Mouse (Mus musculus) MEL (cell line): ENCODE results near the gene 9430015G10Rik. TPM values are rescaled to one million over a fixed set of nuclear protein-coding genes. Genes with fewer than 3 reads are reported as not detected.

Experiments used
- DNase-seq: peaks from one replicate; pipeline ENCODE4 v3.0.0; 2011; ENCODE audit warnings: low read depth, low spot score
- H3K27ac ChIP-seq: 2 replicates; pipeline ENCODE4 v1.5.1; 2012; ENCODE audit warnings: low read depth, mild to moderate bottlenecking, control low read depth, low read length, moderate library complexity; ENCODE audit not compliant: control insufficient read depth
- H3K27me3 ChIP-seq, 2 experiments: fragments of 150-350 bp in 1 of 2; sonication (generic) in 1 of 2; 2 replicates each; pipeline ENCODE4 v1.6.1; 2012; ENCODE audit warnings: low read length in 2 of 2, mild to moderate bottlenecking in 2 of 2, improper control_type of control experiment in 1 of 2, moderate library complexity in 1 of 2; ENCODE audit not compliant: insufficient read depth in 2 of 2, control insufficient read depth in 1 of 2
- H3K36me3 ChIP-seq, 2 experiments: 2 replicates each; pipeline ENCODE4 v1.6.1; 2012 to 2014; ENCODE audit warnings: low read length in 2 of 2, improper control_type of control experiment in 1 of 2, inconsistent platforms in 1 of 2, mild to moderate bottlenecking in 1 of 2; ENCODE audit not compliant: insufficient read depth in 2 of 2, control insufficient read depth in 1 of 2
- H3K4me1 ChIP-seq, 2 experiments: fragments of 150-350 bp in 1 of 2; sonication (generic) in 1 of 2; 2 replicates each; pipeline ENCODE4 v1.6.1; 2012; ENCODE audit warnings: low read length in 2 of 2, improper control_type of control experiment in 1 of 2, mild to moderate bottlenecking in 1 of 2; ENCODE audit not compliant: insufficient read depth in 2 of 2, control insufficient read depth in 1 of 2
- H3K4me3 ChIP-seq, 2 experiments: fragments of 150-350 bp in 1 of 2; sonication (generic) in 1 of 2; 2 replicates each; pipeline ENCODE4 v1.5.1; 2012; ENCODE audit warnings: low read depth in 2 of 2, low read length in 2 of 2, mild to moderate bottlenecking in 2 of 2, moderate library complexity in 2 of 2, control low read depth in 1 of 2, improper control_type of control experiment in 1 of 2; ENCODE audit not compliant: control insufficient read depth in 1 of 2, insufficient read depth in 1 of 2
- H3K79me2 ChIP-seq: 2 replicates; pipeline ENCODE4 v1.6.1; 2012; ENCODE audit warnings: mild to moderate bottlenecking, low read length, moderate library complexity; ENCODE audit not compliant: control insufficient read depth, poor library complexity, insufficient read depth
- H3K9ac ChIP-seq: 2 replicates; pipeline ENCODE4 v1.6.1; 2012; ENCODE audit warnings: low read depth, mild to moderate bottlenecking, control low read depth, low read length, moderate library complexity; ENCODE audit not compliant: control insufficient read depth, poor library complexity, severe bottlenecking
- H3K9me3 ChIP-seq: fragments of 150-350 bp; sonication (generic); replicated peaks from 2 replicates; pipeline ENCODE4 v1.6.1; 2012; ENCODE audit warnings: mild to moderate bottlenecking, low read length, improper control_type of control experiment, moderate library complexity; ENCODE audit not compliant: insufficient read depth
- BHLHE40 ChIP-seq: IDR thresholded peaks from 2 replicates; pipeline ENCODE4 v1.6.1; 2012; ENCODE audit warnings: low read depth, mild to moderate bottlenecking, inconsistent platforms, low read length, improper control_type of control experiment, borderline replicate concordance
- CHD1 ChIP-seq: IDR thresholded peaks from 2 replicates; pipeline ENCODE4 v1.6.1; 2012; ENCODE audit warnings: low read depth, mild to moderate bottlenecking, inconsistent platforms, low read length, improper control_type of control experiment
- CHD2 ChIP-seq: IDR thresholded peaks from 2 replicates; pipeline ENCODE4 v1.6.1; 2011; ENCODE audit warnings: low read length, improper control_type of control experiment
- CTCF ChIP-seq, 3 experiments: IDR thresholded peaks in 2 of 3; conservative IDR thresholded peaks in 1 of 3; 2 replicates each; pipeline ENCODE4 v1.5.1; 2011 to 2012; ENCODE audit warnings: low read length in 3 of 3, low read depth in 2 of 3, mild to moderate bottlenecking in 2 of 3, improper control_type of control experiment in 1 of 3, inconsistent platforms in 1 of 3, mixed read lengths in 1 of 3, moderate library complexity in 1 of 3; ENCODE audit not compliant: control insufficient read depth in 1 of 3, insufficient read depth in 1 of 3, poor library complexity in 1 of 3, severe bottlenecking in 1 of 3
- E2F4 ChIP-seq: IDR thresholded peaks from 2 replicates; pipeline ENCODE4 v1.6.1; 2011; ENCODE audit warnings: low read depth, low read length, improper control_type of control experiment, borderline replicate concordance
- ELF1 ChIP-seq: IDR thresholded peaks from 2 replicates; pipeline ENCODE4 v1.6.1; 2014; ENCODE audit warnings: low read depth, mild to moderate bottlenecking, inconsistent platforms, low read length, improper control_type of control experiment, moderate library complexity
- EP300 ChIP-seq, 2 experiments: IDR thresholded peaks; 2 replicates each; pipeline ENCODE4 v1.6.1; 2011; ENCODE audit warnings: improper control_type of control experiment in 2 of 2, low read length in 2 of 2, low read depth in 1 of 2, mild to moderate bottlenecking in 1 of 2
- GATA1 ChIP-seq: IDR thresholded peaks from 2 replicates; pipeline ENCODE4 v1.6.1; 2011; ENCODE audit warnings: low read depth, low read length, improper control_type of control experiment
- HCFC1 ChIP-seq: IDR thresholded peaks from 2 replicates; pipeline ENCODE4 v1.6.1; 2012; ENCODE audit warnings: low read depth, mild to moderate bottlenecking, inconsistent platforms, low read length, improper control_type of control experiment, moderate library complexity
- KAT2A ChIP-seq: conservative IDR thresholded peaks from 2 replicates; pipeline ENCODE4 v1.6.1; 2012; ENCODE audit warnings: low read depth, low read length, improper control_type of control experiment, inconsistent platforms
- MAFK ChIP-seq: IDR thresholded peaks from 2 replicates; pipeline ENCODE4 v1.6.1; 2011; ENCODE audit warnings: low read depth, mild to moderate bottlenecking, low read length, improper control_type of control experiment, borderline replicate concordance
- MAX ChIP-seq: IDR thresholded peaks from 2 replicates; pipeline ENCODE4 v1.6.1; 2011; ENCODE audit warnings: low read length, improper control_type of control experiment
- MAZ ChIP-seq: IDR thresholded peaks from 2 replicates; pipeline ENCODE4 v1.6.1; 2012; ENCODE audit warnings: low read depth, mild to moderate bottlenecking, inconsistent platforms, low read length, improper control_type of control experiment
- MXI1 ChIP-seq: IDR thresholded peaks from 2 replicates; pipeline ENCODE4 v1.6.1; 2011; ENCODE audit warnings: mild to moderate bottlenecking, low read depth, low read length, improper control_type of control experiment
- MYB ChIP-seq: IDR thresholded peaks from 2 replicates; pipeline ENCODE4 v1.6.1; 2011; ENCODE audit warnings: mild to moderate bottlenecking, low read depth, low read length, improper control_type of control experiment
- NELFE ChIP-seq: IDR thresholded peaks from 2 replicates; pipeline ENCODE4 v1.6.1; 2011; ENCODE audit warnings: low read depth, low read length, improper control_type of control experiment
- NRF1 ChIP-seq: IDR thresholded peaks from 2 replicates; pipeline ENCODE4 v1.6.1; 2014; ENCODE audit warnings: low read depth, mild to moderate bottlenecking, inconsistent platforms, low read length, improper control_type of control experiment, moderate library complexity; ENCODE audit not compliant: poor library complexity, insufficient read depth, severe bottlenecking
- POLR2A ChIP-seq, 2 experiments: IDR thresholded peaks; 2 replicates each; pipeline ENCODE4 v1.6.1; 2011 to 2012; ENCODE audit warnings: low read length in 2 of 2, mild to moderate bottlenecking in 2 of 2, control low read depth in 1 of 2, improper control_type of control experiment in 1 of 2, low read depth in 1 of 2, moderate library complexity in 1 of 2; ENCODE audit not compliant: control insufficient read depth in 1 of 2, insufficient read depth in 1 of 2, poor library complexity in 1 of 2
- POLR2AphosphoS5 ChIP-seq: IDR thresholded peaks from 2 replicates; pipeline ENCODE4 v1.6.1; 2012; ENCODE audit warnings: low read depth, borderline replicate concordance, mild to moderate bottlenecking, inconsistent platforms, low read length, moderate library complexity, mixed read lengths
- RAD21 ChIP-seq: IDR thresholded peaks from 2 replicates; pipeline ENCODE4 v1.6.1; 2011; ENCODE audit warnings: mild to moderate bottlenecking, low read depth, low read length, improper control_type of control experiment
- RCOR1 ChIP-seq: IDR thresholded peaks from 2 replicates; pipeline ENCODE4 v1.6.1; 2012; ENCODE audit warnings: low read depth, mild to moderate bottlenecking, inconsistent platforms, low read length, improper control_type of control experiment
- SIN3A ChIP-seq: IDR thresholded peaks from 2 replicates; pipeline ENCODE4 v1.6.1; 2012; ENCODE audit warnings: low read length, improper control_type of control experiment, inconsistent platforms
- SMC3 ChIP-seq: IDR thresholded peaks from 2 replicates; pipeline ENCODE4 v1.6.1; 2011; ENCODE audit warnings: low read depth, low read length, improper control_type of control experiment
- TBP ChIP-seq: IDR thresholded peaks from 2 replicates; pipeline ENCODE4 v1.8.0; 2011; ENCODE audit warnings: low read depth, low read length, improper control_type of control experiment
- TCF12 ChIP-seq: IDR thresholded peaks from 2 replicates; pipeline ENCODE4 v1.6.1; 2014; ENCODE audit warnings: low read depth, mild to moderate bottlenecking, inconsistent platforms, low read length, improper control_type of control experiment, moderate library complexity
- UBTF ChIP-seq: IDR thresholded peaks from 2 replicates; pipeline ENCODE4 v1.6.1; 2012; ENCODE audit warnings: low read depth, mild to moderate bottlenecking, inconsistent platforms, low read length, improper control_type of control experiment, moderate library complexity, borderline replicate concordance; ENCODE audit not compliant: insufficient read depth
- ZKSCAN1 ChIP-seq: IDR thresholded peaks from 2 replicates; pipeline ENCODE4 v1.6.1; 2012; ENCODE audit warnings: low read depth, mild to moderate bottlenecking, inconsistent platforms, low read length, improper control_type of control experiment, moderate library complexity
- ZNF384 ChIP-seq: IDR thresholded peaks from 2 replicates; pipeline ENCODE4 v1.6.1; 2012; ENCODE audit warnings: low read depth, mild to moderate bottlenecking, inconsistent platforms, low read length, improper control_type of control experiment
- polyA plus RNA-seq, 2 experiments: library from polyadenylated mRNA; stranded (reverse) in 1 of 2; unstranded in 1 of 2; fragments of >175 nt in 1 of 2; fragments of >200 nt in 1 of 2; gene quantifications; 2 replicates each; pipeline versions ENCODE4 v1.2.1 to v1.2.4; 2012; ENCODE audit warnings: low replicate concordance in 2 of 2, low read depth in 1 of 2; ENCODE audit not compliant: insufficient read length in 2 of 2, insufficient read depth in 1 of 2, missing spikeins in 1 of 2
- total RNA-seq: library from RNA; depleted of rRNA; stranded (reverse); fragments of 300-350 nt; gene quantifications from 2 replicates; pipeline ENCODE4 v1.2.3, GENCODE M21; 2012

Gene 9430015G10Rik
- total and polyA plus RNA-seq, 3 experiments = 28.7 to 52.9 TPM; not detected in 1

- Histone ChIP-seq H3K27me3 (no peaks in the 10 kb centered on the region), H3K79me2 (peaks cover 2% of the 10 kb centered on the region; the same call in 1 of the 2 replicates), H3K9me3 (no peaks in the 10 kb centered on the region), H3K27ac (peak overlapping the region; percentile 5), H3K4me1 (peaks cover 6 to 18% of the 10 kb centered on the region in 2 experiments), H3K36me3 (peaks cover 0 to 4% of the 10 kb centered on the region in 2 experiments; a peak in 2 of 4 replicates), H3K9ac (peak overlapping the region; percentile 84), H3K4me3 (peak overlapping the region; percentile 67 to 82)
- DNase-seq = peak; percentile 74
- no peak; the same call in none of the 2 replicates for TF ChIP-seq MXI1
- TF ChIP-seq EP300 (IDR thresholded peaks at IDR 0.05; ENCODE audit: low read depth in 1 of 2, low read length in 2 of 2) = 0 out of 4 replicates have a peak, but pooled peaks of 1 of the 2 experiments have one; percentile 12
- no peak for TF ChIP-seq E2F4
- 0 out of 2 replicates have a peak, but pooled peaks have one; percentile 51 for TF ChIP-seq SIN3A
- TF ChIP-seq TBP = no peak
- TF ChIP-seq TCF12 = no peak
- peak; percentile 11; the same call in 1 of the 2 replicates for TF ChIP-seq UBTF
- peak; percentile 34 for TF ChIP-seq RAD21
- TF ChIP-seq MAZ = no peak
- no peak for TF ChIP-seq MAX
- no peak for TF ChIP-seq CHD1
- TF ChIP-seq NELFE = peak; percentile 45; the same call in 1 of the 2 replicates
- TF ChIP-seq NRF1 = no peak
- TF ChIP-seq POLR2AphosphoS5 = no peak
- TF ChIP-seq ELF1 = peak; percentile 81
- 0 out of 4 replicates have a peak, but pooled peaks of 1 of the 2 experiments have one; percentile 12 for TF ChIP-seq POLR2A (IDR thresholded peaks at IDR 0.05; ENCODE audit: control insufficient read depth in 1 of 2, insufficient read depth in 1 of 2, low read depth in 1 of 2, low read length in 2 of 2, poor library complexity in 1 of 2)
- peak; percentile 44 for TF ChIP-seq SMC3
- peak in 1 of 3 experiments; percentile 34; a peak in 2 of 6 replicates for TF ChIP-seq CTCF (IDR thresholded peaks at IDR 0.05 in 2 of 3, conservative IDR thresholded peaks at IDR 0.05 in 1 of 3; ENCODE audit: control insufficient read depth in 1 of 3, insufficient read depth in 1 of 3, low read depth in 2 of 3, low read length in 3 of 3, poor library complexity in 1 of 3, severe bottlenecking in 1 of 3)
These were observed 32.8 kb upstream of the 9430015G10Rik start for GRCm38 (mm10) chr4:156076911-156077382.

GRCm38 (mm10) chr4:156077499-156078301, 32.1 kb upstream of the 9430015G10Rik start:
- Histone ChIP-seq H3K27me3 (no peaks in the 10 kb centered on the region), H3K4me3 (peak overlapping the region; percentile 67 to 82), H3K9me3 (no peaks in the 10 kb centered on the region), H3K36me3 (peaks cover 0 to 11% of the 10 kb centered on the region in 2 experiments; a peak in 2 of 4 replicates), H3K4me1 (peaks cover 13 to 26% of the 10 kb centered on the region in 2 experiments), H3K79me2 (peaks cover 2% of the 10 kb centered on the region; the same call in 1 of the 2 replicates), H3K27ac (peak overlapping the region; percentile 5), H3K9ac (peak overlapping the region; percentile 84)
- DNase-seq = peak; percentile 78
- TF ChIP-seq ZKSCAN1 = no peak
- no peak for TF ChIP-seq GATA1
- peak; percentile 35; the same call in 1 of the 2 replicates for TF ChIP-seq NELFE
- TF ChIP-seq ZNF384 = no peak
- TF ChIP-seq KAT2A = no peak
- TF ChIP-seq UBTF = no peak; the same call in 1 of the 2 replicates
- no peak for TF ChIP-seq BHLHE40
- no peak for TF ChIP-seq NRF1
- TF ChIP-seq E2F4 = no peak
- peak in 1 of 2 experiments; percentile 52; a peak in 2 of 4 replicates for TF ChIP-seq POLR2A (IDR thresholded peaks at IDR 0.05; ENCODE audit: control insufficient read depth in 1 of 2, insufficient read depth in 1 of 2, low read depth in 1 of 2, low read length in 2 of 2, poor library complexity in 1 of 2)
- TF ChIP-seq RCOR1 = no peak
- TF ChIP-seq SIN3A = no peak
- no peak for TF ChIP-seq CHD1
- TF ChIP-seq MYB = no peak
- TF ChIP-seq HCFC1 = peak; percentile 26; the same call in 1 of the 2 replicates
- TF ChIP-seq MAFK = no peak
- no peak for TF ChIP-seq SMC3
- TF ChIP-seq CHD2 = no peak
